Mouse (Mus musculus) CH12.LX (cell line): ENCODE measurements at regions not wholly inside any gene's neighbourhood (a gene's known extent, or its start where the extent isn't known, plus 50 kb on each side); places are given as distances from the start of the nearest gene placed in this dataset.

Experiments used
- DNase-seq: peaks from one replicate; pipeline ENCODE4 v3.0.0-alpha.2; 2013; ENCODE audit errors: extremely low read depth
- H3K27ac ChIP-seq: 2 replicates; pipeline ENCODE4 v1.5.1; 2012; ENCODE audit warnings: low read depth, mild to moderate bottlenecking, control low read depth, moderate library complexity; ENCODE audit not compliant: insufficient read depth
- H3K27me3 ChIP-seq: replicated peaks from 2 replicates; pipeline ENCODE3; 2012; ENCODE audit warnings: inconsistent platforms
- H3K36me3 ChIP-seq, 2 experiments: replicated peaks in 1 of 2; 2 replicates each; pipeline versions ENCODE3 to v1.6.1; 2012; ENCODE audit warnings: inconsistent platforms in 1 of 2, low read length in 1 of 2, mild to moderate bottlenecking in 1 of 2, mixed read lengths in 1 of 2, moderate library complexity in 1 of 2; ENCODE audit not compliant: control insufficient read depth in 1 of 2, insufficient read depth in 1 of 2
- H3K4me1 ChIP-seq, 2 experiments: 2 replicates each; pipeline ENCODE4 v1.6.1; 2012; ENCODE audit warnings: inconsistent platforms in 1 of 2, moderate library complexity in 1 of 2; ENCODE audit not compliant: insufficient read depth in 2 of 2, control insufficient read depth in 1 of 2
- H3K4me2 ChIP-seq: 2 replicates; pipeline ENCODE4 v1.6.1; 2012; ENCODE audit warnings: low read depth, mild to moderate bottlenecking, control low read depth; ENCODE audit not compliant: poor library complexity, insufficient read depth, severe bottlenecking
- H3K4me3 ChIP-seq, 3 experiments: fragments of 150-350 bp in 1 of 3; sonication (generic) in 1 of 3; replicated peaks in 1 of 3; 2 replicates each; pipeline versions ENCODE3 to v1.5.1; 2011 to 2012; ENCODE audit warnings: low read depth in 2 of 3, low read length in 2 of 3, mild to moderate bottlenecking in 2 of 3, moderate library complexity in 2 of 3, control low read depth in 1 of 3, improper control_type of control experiment in 1 of 3, inconsistent platforms in 1 of 3, mixed read lengths in 1 of 3; ENCODE audit not compliant: poor library complexity in 1 of 3
- H3K79me2 ChIP-seq: replicated peaks from 2 replicates; pipeline ENCODE4 v1.6.1; 2012; ENCODE audit warnings: mild to moderate bottlenecking, moderate library complexity; ENCODE audit not compliant: control insufficient read depth, poor library complexity, insufficient read depth, severe bottlenecking; ENCODE audit errors: extremely low read depth
- H3K9ac ChIP-seq: 2 replicates; pipeline ENCODE4 v1.6.1; 2012; ENCODE audit warnings: low read depth, mild to moderate bottlenecking, control low read depth, moderate library complexity; ENCODE audit not compliant: insufficient read depth
- H3K9me3 ChIP-seq: replicated peaks from 2 replicates; pipeline ENCODE3; 2012; ENCODE audit warnings: low read length, inconsistent platforms, mixed read lengths
- CHD1 ChIP-seq: IDR thresholded peaks from 2 replicates; pipeline ENCODE4 v1.6.1; 2012; ENCODE audit warnings: low read depth, low read length, improper control_type of control experiment, inconsistent platforms
- CHD2 ChIP-seq: IDR thresholded peaks from 2 replicates; pipeline ENCODE4 v1.6.1; 2011; ENCODE audit warnings: low read length, improper control_type of control experiment
- CTCF ChIP-seq, 2 experiments: IDR thresholded peaks in 1 of 2; conservative IDR thresholded peaks in 1 of 2; 2 replicates each; pipeline ENCODE4 v1.5.1; 2011 to 2012; ENCODE audit warnings: low read depth in 2 of 2, low read length in 2 of 2, improper control_type of control experiment in 1 of 2, inconsistent platforms in 1 of 2, mild to moderate bottlenecking in 1 of 2, moderate library complexity in 1 of 2
- E2F4 ChIP-seq: IDR thresholded peaks from 2 replicates; pipeline ENCODE4 v1.6.1; 2011; ENCODE audit warnings: low read depth, low read length, improper control_type of control experiment; ENCODE audit not compliant: insufficient replicate concordance
- ETS1 ChIP-seq: conservative IDR thresholded peaks from 2 replicates; pipeline ENCODE4 v1.6.1; 2012; ENCODE audit warnings: low read depth, mild to moderate bottlenecking, inconsistent platforms, low read length, improper control_type of control experiment, moderate library complexity
- HCFC1 ChIP-seq: IDR thresholded peaks from 2 replicates; pipeline ENCODE4 v1.6.1; 2012; ENCODE audit warnings: low read depth, mild to moderate bottlenecking, inconsistent platforms, low read length, improper control_type of control experiment
- IRF4 ChIP-seq: IDR thresholded peaks from 2 replicates; pipeline ENCODE4 v1.6.1; 2014; ENCODE audit warnings: low read depth, mild to moderate bottlenecking, inconsistent platforms, low read length, improper control_type of control experiment
- JUN ChIP-seq: IDR thresholded peaks from 2 replicates; pipeline ENCODE4 v1.6.1; 2011; ENCODE audit warnings: low read depth, mild to moderate bottlenecking, low read length, improper control_type of control experiment, moderate library complexity; ENCODE audit not compliant: insufficient read depth
- MAFK ChIP-seq: IDR thresholded peaks from 2 replicates; pipeline ENCODE4 v1.6.1; 2011; ENCODE audit warnings: low read length, improper control_type of control experiment; ENCODE audit not compliant: insufficient replicate concordance
- MAX ChIP-seq: IDR thresholded peaks from 2 replicates; pipeline ENCODE4 v1.6.1; 2011; ENCODE audit warnings: low read length, improper control_type of control experiment
- MEF2A ChIP-seq: IDR thresholded peaks from 2 replicates; pipeline ENCODE4 v1.6.1; 2014; ENCODE audit warnings: low read depth, mild to moderate bottlenecking, inconsistent platforms, low read length, improper control_type of control experiment, borderline replicate concordance
- MYC ChIP-seq: IDR thresholded peaks from 2 replicates; pipeline ENCODE4 v1.6.1; 2011; ENCODE audit warnings: low read depth, mild to moderate bottlenecking, improper control_type of control experiment, low read length
- NELFE ChIP-seq: IDR thresholded peaks from 2 replicates; pipeline ENCODE4 v1.6.1; 2011; ENCODE audit warnings: low read depth, low read length, improper control_type of control experiment
- NRF1 ChIP-seq: IDR thresholded peaks from 2 replicates; pipeline ENCODE4 v1.6.1; 2014; ENCODE audit warnings: low read depth, mild to moderate bottlenecking, inconsistent platforms, low read length, improper control_type of control experiment, moderate library complexity
- PAX5 ChIP-seq: IDR thresholded peaks from 2 replicates; pipeline ENCODE4 v1.6.1; 2012; ENCODE audit warnings: low read length, inconsistent platforms, mixed read lengths
- POLR2A ChIP-seq: IDR thresholded peaks from 2 replicates; pipeline ENCODE4 v1.6.1; 2011; ENCODE audit warnings: low read depth, mild to moderate bottlenecking, improper control_type of control experiment, low read length
- POLR2AphosphoS2 ChIP-seq: IDR thresholded peaks from 2 replicates; pipeline ENCODE4 v1.6.1; 2011; ENCODE audit warnings: low read depth, low read length, improper control_type of control experiment
- RCOR1 ChIP-seq: conservative IDR thresholded peaks from 2 replicates; pipeline ENCODE4 v1.6.1; 2012; ENCODE audit warnings: low read depth, mild to moderate bottlenecking, inconsistent platforms, low read length, improper control_type of control experiment
- TCF12 ChIP-seq: IDR thresholded peaks from 2 replicates; pipeline ENCODE4 v1.6.1; 2014; ENCODE audit warnings: low read depth, mild to moderate bottlenecking, inconsistent platforms, low read length, improper control_type of control experiment
- UBTF ChIP-seq: IDR thresholded peaks from 2 replicates; pipeline ENCODE4 v1.6.1; 2012; ENCODE audit warnings: low read depth, mild to moderate bottlenecking, inconsistent platforms, low read length, improper control_type of control experiment, moderate library complexity
- USF1 ChIP-seq: IDR thresholded peaks from 2 replicates; pipeline ENCODE4 v1.6.1; 2014; ENCODE audit warnings: low read depth, mild to moderate bottlenecking, inconsistent platforms, low read length, improper control_type of control experiment
- USF2 ChIP-seq: conservative IDR thresholded peaks from 2 replicates; pipeline ENCODE4 v1.6.1; 2011; ENCODE audit warnings: low read depth, low read length, improper control_type of control experiment
- ZKSCAN1 ChIP-seq: IDR thresholded peaks from 2 replicates; pipeline ENCODE4 v1.6.1; 2012; ENCODE audit warnings: low read depth, inconsistent platforms, low read length, improper control_type of control experiment, borderline replicate concordance
- ZMIZ1 ChIP-seq: IDR thresholded peaks from 2 replicates; pipeline ENCODE4 v1.6.1; 2012; ENCODE audit warnings: low read depth, mild to moderate bottlenecking, inconsistent platforms, low read length, improper control_type of control experiment
- ZNF384 ChIP-seq: IDR thresholded peaks from 2 replicates; pipeline ENCODE4 v1.6.1; 2012; ENCODE audit warnings: low read depth, low read length, improper control_type of control experiment, inconsistent platforms
- dilution Hi-C: fragments of 300-500 bp; cut with MboI; formaldehyde crosslinking; loops from 2 replicates; pipeline ENCODE4 v1.14.3; 2020; ENCODE audit warnings: low sequenced_read_pairs; ENCODE audit not compliant: extremely low pct_unique_long_range_greater_than_20kb, extremely low pct_ligation_motif_present
- in situ Hi-C: fragments of 300-500 bp; cut with MboI; formaldehyde crosslinking; loops from 3 replicates; pipeline ENCODE4 v1.14.3; 2019; ENCODE audit warnings: low sequenced_read_pairs, low pct_ligation_motif_present, low pct_unique_long_range_greater_than_20kb, mixed read lengths

GRCm38 (mm10) chr12:13815500-13815899, 336.4 kb downstream of the Fam84a start:
- Histone ChIP-seq H3K36me3 (no peaks in the 10 kb centered on the region), H3K79me2 (no peaks in the 10 kb centered on the region), H3K9ac (no peak overlapping the region), H3K27me3 (no peaks in the 10 kb centered on the region), H3K9me3 (no peaks in the 10 kb centered on the region), H3K27ac (no peak overlapping the region), H3K4me2 (no peak overlapping the region), H3K4me3 (no peak overlapping the region), H3K4me1 (no peaks in the 10 kb centered on the region)
- DNase-seq, result no peak
- in situ Hi-C loops (no loop called here), dilution Hi-C loops (no loop called here)
- TF ChIP-seq ZMIZ1 (no peak), TCF12 (no peak), ZKSCAN1 (no peak), PAX5 (no peak), CHD2 (no peak), ZNF384 (no peak), RCOR1 (no peak), MAX (no peak), POLR2AphosphoS2 (no peak), MYC (no peak), NELFE (no peak), MEF2A (no peak), MAFK (no peak), USF1 (no peak)

- DNase-seq, result no peak
- TF ChIP-seq CHD1, result no peak
- TF ChIP-seq UBTF, result no peak
- TF ChIP-seq MAFK, result no peak
- no peak for TF ChIP-seq JUN
- TF ChIP-seq NRF1, result no peak
- no peak for TF ChIP-seq CHD2
- no peak for TF ChIP-seq POLR2A
- no peak for TF ChIP-seq E2F4
- TF ChIP-seq HCFC1, result no peak
- TF ChIP-seq USF2, result no peak
- TF ChIP-seq ETS1, result no peak
- TF ChIP-seq MAX, result no peak
- no peak for TF ChIP-seq CTCF (conservative IDR thresholded peaks at IDR 0.05 in 1 of 2, IDR thresholded peaks at IDR 0.05 in 1 of 2; ENCODE audit: low read depth in 2 of 2, low read length in 2 of 2)
- no peak for TF ChIP-seq IRF4
- TF ChIP-seq, all 38 proteins: peak for 0
- no peak overlapping the region for H3K27ac ChIP-seq
- H3K9ac ChIP-seq, result no peak overlapping the region
- dilution Hi-C loops (no loop called here), in situ Hi-C loops (no loop called here)
- H3K36me3 ChIP-seq, result no peaks in the 10 kb centered on the region
- H3K79me2 ChIP-seq, result no peaks in the 10 kb centered on the region
- H3K4me3 ChIP-seq, result no peak overlapping the region
- no peak overlapping the region for H3K4me2 ChIP-seq
- no peaks in the 10 kb centered on the region for H3K27me3 ChIP-seq
- no peaks in the 10 kb centered on the region for H3K9me3 ChIP-seq
- no peaks in the 10 kb centered on the region for H3K4me1 ChIP-seq
These were observed 341.7 kb downstream of the Fam84a start for GRCm38 (mm10) chr12:13810155-13810515.
